Mouse (Mus musculus) stomach, postnatal 0 days (tissue): ENCODE results near the gene Tmem239.

Experiments used
- CTCF ChIP-seq: IDR thresholded peaks from 2 replicates; pipeline ENCODE4 v1.5.1; 2016; ENCODE audit warnings: antibody characterized with exemption, low read depth, mild to moderate bottlenecking, moderate library complexity
- EP300 ChIP-seq: optimal IDR thresholded peaks from 2 replicates; pipeline ENCODE3; 2016; ENCODE audit warnings: antibody characterized with exemption

DNA sequence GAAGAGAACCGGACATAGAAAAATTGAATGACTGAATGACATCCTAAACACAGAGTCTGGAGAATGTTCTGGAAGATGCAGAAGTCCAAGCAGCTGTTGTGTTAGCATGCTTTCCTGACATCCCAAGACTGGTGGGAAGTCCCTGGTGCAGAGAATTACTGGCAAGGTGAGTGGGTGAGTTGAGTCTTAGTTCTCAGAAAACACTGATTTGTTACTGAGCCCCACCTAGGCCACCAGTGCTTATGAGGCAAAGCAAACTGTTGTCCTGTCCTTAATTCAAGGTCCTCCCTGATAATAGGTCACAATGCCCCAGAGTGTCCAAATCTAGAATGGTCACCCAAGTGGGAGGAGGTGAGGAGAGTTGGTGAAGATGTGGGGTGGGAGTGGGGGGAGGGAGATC lies 1.3 kb upstream of the Tmem239 start, which contains the start of the genes Gm28372 and 1700020A23Rik:
- TF ChIP-seq CTCF (no peak), EP300 (no peak)
